Mouse (Mus musculus) cerebellum, adult (tissue): ENCODE data around the gene Phf21a.

Experiments used
- ATAC-seq: cut with Nextera tagmentation; 2 replicates; pipeline ENCODE4 v1.9.2; 2017; ENCODE audit warnings: mild to moderate bottlenecking, moderate library complexity, mixed read lengths; ENCODE audit not compliant: insufficient number of reproducible peaks, low FRiP score, low TSS enrichment

Gene Phf21a

DNA sequence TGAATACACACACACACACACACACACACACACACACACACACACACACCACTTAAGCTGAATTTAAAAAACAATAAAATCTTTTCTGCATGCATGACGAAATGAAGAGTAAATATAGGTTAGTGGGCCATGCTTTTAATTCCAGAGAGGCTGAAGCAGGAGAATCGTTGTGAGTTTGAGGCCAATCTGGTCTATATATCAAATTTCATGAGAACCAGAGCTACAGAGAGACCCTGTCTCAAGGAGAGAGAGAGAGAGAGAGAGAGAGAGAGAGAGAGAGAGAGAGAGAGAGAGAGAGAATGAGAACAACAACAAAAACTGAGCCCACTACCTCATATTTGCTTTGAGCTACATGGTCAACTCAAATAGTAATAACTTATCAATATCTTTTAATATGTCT is at the start of gene Phf21a:
Gene Phf21a, plus strand, starts transcription at position 301 of the 400 bp plus-strand sequence.
- ATAC-seq, result no peak

- ATAC-seq, result no peak
Observed at GRCm38 (mm10) chr2:92043285-92043684, 49.6 kb upstream of the Phf21a start.

GRCm38 (mm10) chr2:92047601-92048000 is 45.3 kb upstream of the Phf21a start:
- no peak for ATAC-seq

GRCm38 (mm10) chr2:92048034-92048690 is 44.8 kb upstream of the Phf21a start:
- ATAC-seq, result no peak

DNA sequence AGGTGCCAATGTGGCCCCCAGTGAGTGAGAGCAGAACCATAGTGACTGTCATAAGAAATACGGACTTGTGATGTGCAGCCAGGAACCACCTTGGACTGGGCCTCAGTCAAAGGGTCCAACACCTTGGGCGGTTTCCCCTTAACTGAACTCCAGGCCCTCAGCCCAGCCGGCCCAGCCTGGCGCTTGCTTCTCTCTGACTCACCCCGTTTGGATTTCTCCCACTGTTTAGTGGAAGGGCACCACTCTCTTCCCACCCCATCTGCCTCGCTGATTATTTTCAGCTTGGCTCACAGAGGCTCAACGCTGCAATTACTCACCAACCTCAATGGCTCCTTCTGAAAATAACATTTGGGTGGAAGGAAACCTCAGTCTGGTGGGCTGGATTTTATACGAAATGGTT is 40.7 kb upstream of the Phf21a start:
- ATAC-seq, result no peak

DNA sequence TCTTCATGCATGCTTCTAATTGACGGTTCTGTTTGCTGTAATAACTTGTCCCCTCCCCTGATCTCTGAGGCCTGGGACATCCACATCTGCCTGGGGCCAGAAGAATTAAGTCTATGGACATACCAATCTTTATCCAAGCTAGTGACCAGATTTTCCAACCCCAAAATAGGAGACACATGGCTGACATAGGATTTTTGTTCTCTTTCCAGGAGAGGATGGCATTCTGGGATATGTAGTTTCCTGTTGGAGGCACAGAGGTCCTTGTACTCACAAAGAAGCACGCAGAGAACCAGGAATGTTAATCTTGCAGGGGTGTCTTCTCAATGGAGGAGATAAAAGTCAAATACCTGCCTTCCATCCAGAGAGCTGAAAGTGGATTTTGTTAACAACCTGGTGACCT is 40.2 kb upstream of the Phf21a start:
- ATAC-seq, result no peak

DNA sequence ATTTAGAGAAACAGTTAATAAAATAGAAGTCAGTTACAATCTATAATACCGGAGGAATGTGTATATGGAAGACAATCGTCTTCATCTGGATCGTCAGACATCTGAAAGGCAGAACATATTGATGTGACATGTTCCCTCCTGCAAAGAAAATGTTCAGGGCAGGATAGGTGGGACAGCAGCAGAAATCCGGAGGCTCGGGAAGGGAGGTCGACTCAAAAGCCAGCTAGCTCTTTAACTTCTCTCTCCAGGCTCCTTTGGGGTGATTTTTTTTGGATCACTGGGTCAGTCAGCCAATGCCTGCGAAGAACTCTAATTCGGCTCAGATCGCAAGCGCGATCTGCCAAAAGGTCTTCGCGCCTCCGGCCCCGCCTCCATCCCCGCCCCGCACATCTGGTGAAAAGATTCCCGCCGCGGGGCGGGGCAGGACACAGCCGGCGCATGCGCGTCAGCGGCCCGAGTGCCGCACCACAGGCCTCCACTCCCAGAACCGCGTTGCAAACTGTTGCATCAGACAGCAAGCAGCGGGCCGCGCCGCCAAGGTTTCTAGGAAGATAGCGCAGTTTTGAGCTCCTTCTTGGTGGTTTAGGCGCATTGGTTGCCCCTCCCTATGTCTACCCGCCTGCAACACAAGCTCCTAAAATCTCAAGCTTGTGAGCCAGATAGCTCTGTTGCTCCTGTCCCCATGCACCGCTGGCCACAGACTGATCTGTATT is 37.7 kb upstream of the Phf21a start:
- no peak for ATAC-seq

DNA sequence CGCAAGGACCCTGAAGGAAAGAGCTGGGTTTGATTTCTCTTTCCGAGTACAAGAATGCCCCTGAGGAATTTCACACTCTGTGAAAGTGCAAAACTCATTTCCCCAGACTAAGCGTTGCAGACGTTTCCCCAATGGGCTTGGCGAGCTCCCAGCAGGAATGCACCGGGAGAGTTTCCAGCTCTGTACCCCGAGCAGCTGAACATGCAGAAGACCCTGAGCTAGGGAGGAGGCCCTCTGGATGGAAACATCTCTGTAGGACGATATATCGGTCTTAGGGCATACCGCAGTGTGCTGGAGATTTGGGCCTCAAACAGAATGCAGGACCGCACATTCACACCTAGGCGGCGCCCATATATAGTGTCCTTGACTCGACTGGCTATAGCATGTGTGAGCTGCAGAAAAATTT is 37.1 kb upstream of the Phf21a start:
- no peak for ATAC-seq

GRCm38 (mm10) chr2:92056760-92057159 is 36.2 kb upstream of the Phf21a start:
- no peak for ATAC-seq

DNA sequence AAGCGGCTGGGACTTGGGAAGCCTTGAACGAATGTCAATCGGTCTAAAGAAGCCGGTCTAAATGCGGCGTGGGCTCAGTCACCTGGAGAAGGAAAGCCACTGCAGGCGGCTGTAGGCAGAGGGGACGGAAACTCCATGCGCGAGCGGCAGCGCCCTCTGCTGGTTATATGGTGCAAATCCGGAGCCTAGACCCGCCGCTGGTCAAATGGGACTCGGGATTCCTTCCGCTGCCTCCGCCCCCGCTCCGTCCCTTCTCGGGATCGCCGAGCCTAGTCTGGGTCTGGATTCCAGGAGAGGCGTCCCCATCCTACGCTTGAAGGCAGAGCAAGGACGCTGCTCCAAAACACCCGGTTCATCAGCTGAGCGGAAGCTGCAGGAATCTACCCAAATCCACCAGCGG is 34.4 kb upstream of the Phf21a start:
- peak; percentile 71 for ATAC-seq

DNA sequence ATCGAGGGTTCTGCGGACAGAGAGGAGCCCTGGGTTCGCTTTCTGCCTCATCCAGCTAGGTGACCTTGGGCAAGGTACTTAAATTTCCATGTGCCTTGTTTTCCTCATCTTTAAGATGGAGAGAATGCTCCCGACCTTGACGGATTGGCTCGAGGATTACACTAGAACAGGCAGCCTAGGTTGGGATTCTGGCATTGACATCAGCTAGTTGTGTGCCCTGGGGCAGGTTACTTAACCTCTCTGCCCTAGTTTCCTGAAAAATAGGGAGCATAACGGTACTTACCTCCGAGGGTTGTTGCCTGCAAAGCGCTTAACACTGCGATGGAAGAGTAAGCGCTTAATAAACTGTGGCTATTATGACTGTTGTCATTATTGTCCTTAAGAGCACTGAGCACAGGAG is 34.0 kb upstream of the Phf21a start:
- ATAC-seq, result 0 out of 2 replicates have a peak, but pooled peaks have one; percentile 1

DNA sequence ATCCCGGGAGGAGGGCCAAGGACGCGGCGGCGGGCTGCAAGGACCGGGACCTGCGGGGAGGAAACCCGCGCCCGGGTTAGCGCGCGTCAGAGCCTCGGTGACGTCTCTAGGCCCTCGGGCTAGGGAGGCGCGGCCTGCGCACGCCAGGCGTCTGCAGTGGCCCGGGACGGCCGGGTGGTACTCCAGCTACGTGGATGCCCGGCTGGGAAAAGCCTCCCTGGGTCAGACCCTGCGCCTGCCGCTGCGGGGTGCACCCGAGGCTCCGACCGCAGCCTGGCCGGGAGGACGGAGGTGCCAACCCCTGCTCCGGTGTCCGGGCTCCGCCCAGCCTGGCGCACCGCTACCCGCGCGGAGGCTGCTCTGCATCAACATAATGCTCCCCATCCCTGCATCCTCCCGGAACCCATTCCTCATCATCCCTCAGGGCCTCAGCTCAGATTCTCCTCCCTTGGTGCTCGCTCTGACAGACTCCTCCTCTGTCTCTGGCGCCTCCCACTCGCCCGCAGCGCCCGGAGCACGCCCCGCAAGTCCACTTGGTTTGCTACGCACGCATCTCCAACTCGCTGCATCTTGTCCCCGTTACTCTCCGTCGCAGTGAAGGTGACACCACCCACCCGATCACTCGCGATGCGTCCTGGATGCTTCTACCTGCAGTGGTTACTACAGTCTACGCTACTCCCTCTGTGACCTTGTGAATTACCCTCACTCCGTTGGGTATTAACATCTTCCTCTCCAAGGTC is 33.3 kb upstream of the Phf21a start:
- peak; percentile 77 for ATAC-seq

GRCm38 (mm10) chr2:92060291-92060690 is 32.6 kb upstream of the Phf21a start:
- ATAC-seq, result no peak

DNA sequence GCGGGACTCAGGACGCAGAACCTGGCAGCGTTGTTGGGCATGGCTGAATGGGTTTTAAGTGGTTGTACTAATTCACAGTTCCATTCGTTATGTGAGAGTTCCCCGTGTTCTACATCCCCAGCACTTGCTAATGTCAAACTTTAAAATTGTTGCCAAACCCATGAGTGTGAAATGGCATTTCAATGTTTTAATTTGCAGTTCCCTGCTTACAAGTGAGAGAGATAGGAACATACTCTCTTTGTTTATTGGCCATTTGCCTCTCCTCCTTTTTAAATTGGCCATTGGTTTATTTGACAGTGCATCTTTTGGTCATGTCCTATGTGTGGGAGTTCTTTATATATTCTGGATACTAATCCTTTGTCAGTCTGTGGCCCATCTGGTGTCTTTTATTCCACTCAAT is 31.6 kb upstream of the Phf21a start:
- no peak for ATAC-seq

GRCm38 (mm10) chr2:92063106-92063505 is 29.8 kb upstream of the Phf21a start:
- ATAC-seq, result no peak

DNA sequence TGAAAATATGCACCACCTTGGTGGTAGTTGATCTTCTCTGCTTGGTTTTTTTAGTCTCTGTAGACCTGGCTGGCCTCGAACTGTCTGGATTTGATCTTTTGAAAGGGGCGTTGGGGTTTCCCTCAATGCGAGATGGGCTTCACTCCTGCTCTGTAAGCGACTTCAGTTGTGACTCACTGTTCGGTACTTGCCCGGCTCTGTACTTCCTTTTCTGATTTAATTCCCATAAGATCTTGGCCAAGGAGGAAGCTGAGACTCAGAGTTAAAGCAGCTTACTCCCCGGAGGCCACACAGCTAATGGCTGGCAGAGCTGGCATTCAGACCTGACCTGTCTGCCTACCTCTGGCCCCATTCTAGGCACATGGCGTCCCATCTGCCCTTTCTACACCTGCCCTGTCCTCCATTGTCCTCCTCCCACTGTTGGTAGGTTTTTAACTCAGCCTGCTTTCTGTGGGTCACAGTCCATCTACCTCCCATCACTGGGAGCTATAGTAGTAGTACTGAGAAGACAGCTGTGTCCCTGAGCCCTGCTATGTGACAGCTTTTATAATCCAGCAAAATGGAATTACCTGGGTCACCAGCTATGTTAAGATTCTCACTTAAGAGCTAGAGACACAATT is 27.5 kb upstream of the Phf21a start:
- no peak for ATAC-seq

GRCm38 (mm10) chr2:92065938-92066337 is 27.0 kb upstream of the Phf21a start:
- no peak for ATAC-seq

DNA sequence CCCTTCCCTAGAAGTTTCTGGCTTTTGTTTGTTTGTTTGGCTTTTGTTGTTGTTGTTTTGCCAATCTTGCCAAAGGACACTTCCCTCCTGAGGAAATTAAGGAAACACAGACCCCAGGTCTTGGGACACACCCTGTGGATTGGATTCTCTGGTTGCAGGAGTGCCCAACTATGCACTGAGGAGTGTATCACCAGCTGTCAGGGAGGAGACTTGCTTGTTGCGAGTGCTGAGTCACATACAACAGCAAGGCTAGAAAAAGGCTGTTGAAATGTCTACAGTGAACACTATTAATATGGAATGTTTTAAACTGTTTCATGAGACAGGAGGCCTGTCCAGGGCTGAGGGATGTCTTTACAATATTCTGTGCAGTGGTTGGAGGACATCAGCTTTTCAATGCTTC is 26.0 kb upstream of the Phf21a start:
- ATAC-seq, result no peak

DNA sequence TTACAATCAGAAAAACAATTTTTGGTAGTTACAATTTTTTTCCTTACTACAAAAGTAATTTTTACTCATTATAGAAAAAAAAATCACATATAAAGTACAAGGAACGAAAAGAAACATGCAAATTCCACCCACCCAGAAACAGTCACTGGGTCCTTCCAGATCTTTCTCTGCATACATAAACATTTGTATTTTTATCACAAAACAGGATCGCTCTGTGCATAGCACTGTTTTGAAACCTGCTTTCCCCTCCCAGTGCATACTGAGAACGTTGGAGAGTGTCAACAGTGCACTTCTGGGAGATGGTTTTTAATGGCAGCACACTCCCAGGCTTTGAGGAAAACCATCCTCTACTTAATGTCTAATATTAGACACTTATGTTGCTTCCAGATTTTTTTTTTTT is 25.3 kb upstream of the Phf21a start:
- no peak for ATAC-seq

DNA sequence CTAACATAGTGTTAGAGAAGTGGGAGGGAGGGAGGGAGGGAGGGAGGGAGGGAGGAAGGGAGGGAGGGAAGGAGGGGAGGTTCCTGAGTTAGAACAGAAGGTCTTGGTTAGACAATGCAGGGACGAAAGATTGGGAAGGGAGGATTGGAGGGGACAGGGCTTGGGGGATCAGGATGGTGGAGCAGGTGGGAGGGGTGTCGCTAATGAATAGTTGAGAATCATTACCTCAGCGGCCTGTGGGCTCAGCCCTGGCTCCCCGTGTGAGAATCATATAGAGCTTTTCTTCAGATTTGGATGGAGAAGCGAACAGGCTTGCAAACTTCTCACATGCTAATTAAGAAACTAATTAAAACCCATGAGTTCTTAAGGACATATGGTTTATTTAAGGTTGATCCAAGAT is 23.3 kb upstream of the Phf21a start:
- no peak for ATAC-seq

GRCm38 (mm10) chr2:92071143-92071542 is 21.8 kb upstream of the Phf21a start:
- no peak for ATAC-seq
